Mouse (Mus musculus): ENCODE data around the gene Skor1. TPM values are rescaled to one million over a fixed set of nuclear protein-coding genes. Genes with fewer than 3 reads are reported as not detected.

Gene Skor1
- total RNA-seq, 4 experiments from 2014 or later = 0.07 to 0.13 (median 0.10) TPM; not detected in 1

GRCm38 (mm10) chr9:63135801-63136200, 13.0 kb downstream of the Skor1 start:
- no peak for DNase-seq (ENCODE audit: low spot score in 2 of 2)

GRCm38 (mm10) chr9:63135356-63135755, 13.4 kb downstream of the Skor1 start:
- no peak for DNase-seq (ENCODE audit: low spot score in 2 of 2)

GRCm38 (mm10) chr9:63133659-63134058, 15.1 kb downstream of the Skor1 start:
- DNase-seq (ENCODE audit: low spot score in 2 of 2) = no peak

GRCm38 (mm10) chr9:63132673-63133601, 15.8 kb downstream of the Skor1 start:
- DNase-seq (ENCODE audit: low spot score in 2 of 2) = peak; percentile 93 to 96

- DNase-seq (ENCODE audit: low spot score in 2 of 2) = peak in 1 of 2 experiments; percentile 17
Observed at GRCm38 (mm10) chr9:63131957-63132602, 16.7 kb downstream of the Skor1 start.

GRCm38 (mm10) chr9:63129641-63130041, 19.1 kb downstream of the Skor1 start:
- no peak for DNase-seq (ENCODE audit: low spot score in 2 of 2)

GRCm38 (mm10) chr9:63124512-63124911, 24.2 kb downstream of the Skor1 start:
- no peak for DNase-seq (ENCODE audit: low spot score in 2 of 2)

GRCm38 (mm10) chr9:63123451-63124438, 25.0 kb downstream of the Skor1 start:
- DNase-seq (ENCODE audit: low spot score in 2 of 2) = peak; percentile 81 to 89

- DNase-seq (ENCODE audit: low spot score in 2 of 2) = no peak
Observed at GRCm38 (mm10) chr9:63122161-63122833, 26.5 kb downstream of the Skor1 start.

- DNase-seq (ENCODE audit: low spot score in 2 of 2) = no peak
Observed at GRCm38 (mm10) chr9:63118385-63118784, 30.4 kb downstream of the Skor1 start.

GRCm38 (mm10) chr9:63112514-63112913, 36.2 kb downstream of the Skor1 start:
- no peak for DNase-seq (ENCODE audit: low spot score in 2 of 2)

GRCm38 (mm10) chr9:63109782-63110087, 39.0 kb downstream of the Skor1 start:
- no peak for DNase-seq (ENCODE audit: low spot score in 2 of 2)

- peak; percentile 91 to 96 for DNase-seq (ENCODE audit: low spot score in 2 of 2)
Observed at GRCm38 (mm10) chr9:63109020-63109781, 39.6 kb downstream of the Skor1 start.

GRCm38 (mm10) chr9:63108580-63108979, 40.2 kb downstream of the Skor1 start:
- no peak for DNase-seq (ENCODE audit: low spot score in 2 of 2)

- DNase-seq (ENCODE audit: low spot score in 2 of 2) = no peak
Observed at GRCm38 (mm10) chr9:63100660-63101059, 48.1 kb downstream of the Skor1 start.

- no peak for DNase-seq (ENCODE audit: low spot score in 2 of 2)
Observed at GRCm38 (mm10) chr9:63099876-63100275, 48.9 kb downstream of the Skor1 start.

GRCm38 (mm10) chr9:63099344-63099743, 49.4 kb downstream of the Skor1 start:
- DNase-seq (ENCODE audit: low spot score in 2 of 2) = no peak

GRCm38 (mm10) chr9:63098887-63099286, 49.9 kb downstream of the Skor1 start:
- DNase-seq (ENCODE audit: low spot score in 2 of 2) = no peak

GRCm38 (mm10) chr9:63097204-63097603, 51.6 kb downstream of the Skor1 start:
- no peak for DNase-seq (ENCODE audit: low spot score in 2 of 2)

- DNase-seq (ENCODE audit: low spot score in 2 of 2) = no peak
Observed at GRCm38 (mm10) chr9:63094030-63094429, 54.7 kb downstream of the Skor1 start.
